Mouse (Mus musculus) myocyte (in vitro differentiated cells): ENCODE measurements around the gene Xbp1. TPM values are rescaled to one million over a fixed set of nuclear protein-coding genes. Genes with fewer than 3 reads are reported as not detected.

Source experiments
- H3K27me3 ChIP-seq: one replicate; pipeline ENCODE4 v1.6.1; 2011; ENCODE audit not compliant: control insufficient read depth, insufficient read depth, insufficient read length
- H3K36me3 ChIP-seq: one replicate; pipeline ENCODE4 v1.6.1; 2011; ENCODE audit not compliant: control insufficient read depth, insufficient read depth
- H3K4me2 ChIP-seq: one replicate; pipeline ENCODE4 v1.6.1; 2011; ENCODE audit warnings: low read depth, control low read depth
- H3K4me3 ChIP-seq: one replicate; pipeline ENCODE4 v1.5.1; 2011; ENCODE audit warnings: mild to moderate bottlenecking, control low read depth, moderate library complexity
- H3K79me2 ChIP-seq: one replicate; pipeline ENCODE4 v1.6.1; 2011; ENCODE audit not compliant: control insufficient read depth, insufficient read depth
- H3ac ChIP-seq: one replicate; pipeline ENCODE4 v1.6.1; 2011; ENCODE audit not compliant: control insufficient read depth, insufficient read length
- CEBPB ChIP-seq: IDR thresholded peaks from 2 replicates; pipeline ENCODE4 v1.6.1; 2011; ENCODE audit warnings: mild to moderate bottlenecking, moderate library complexity; ENCODE audit not compliant: poor library complexity, insufficient read depth, severe bottlenecking
- E2F4 ChIP-seq: IDR thresholded peaks from one replicate; pipeline ENCODE4 v1.6.1; 2011; ENCODE audit warnings: mild to moderate bottlenecking, control low read depth, moderate library complexity; ENCODE audit not compliant: insufficient read depth
- MAX ChIP-seq: IDR thresholded peaks from one replicate; pipeline ENCODE4 v1.6.1; 2011; ENCODE audit warnings: low read depth, mild to moderate bottlenecking, control low read depth
- MYOD1 ChIP-seq, 3 experiments: IDR thresholded peaks; one replicate each; pipeline ENCODE4 v1.6.1; 2011; ENCODE audit warnings: control low read depth in 2 of 3, low read depth in 2 of 3, mild to moderate bottlenecking in 2 of 3, moderate library complexity in 1 of 3; ENCODE audit not compliant: insufficient read length in 2 of 3, control insufficient read depth in 1 of 3
- MYOG ChIP-seq, 3 experiments: IDR thresholded peaks; one replicate each; pipeline ENCODE4 v1.6.1; 2011; ENCODE audit warnings: control low read depth in 2 of 3, low read depth in 2 of 3, mild to moderate bottlenecking in 2 of 3; ENCODE audit not compliant: insufficient read length in 2 of 3, control insufficient read depth in 1 of 3, insufficient read depth in 1 of 3
- POLR2A ChIP-seq: IDR thresholded peaks from one replicate; pipeline ENCODE4 v1.6.1; 2011; ENCODE audit warnings: low read depth, mild to moderate bottlenecking, control low read depth, moderate library complexity; ENCODE audit not compliant: insufficient read length
- POLR2AphosphoS2 ChIP-seq: IDR thresholded peaks from one replicate; pipeline ENCODE4 v1.6.1; 2011; ENCODE audit warnings: low read depth, control low read depth; ENCODE audit not compliant: insufficient read length
- REST ChIP-seq: IDR thresholded peaks from one replicate; pipeline ENCODE4 v1.6.1; 2011; ENCODE audit warnings: mild to moderate bottlenecking, control low read depth, moderate library complexity; ENCODE audit not compliant: insufficient read depth, insufficient read length
- SRF ChIP-seq: IDR thresholded peaks from one replicate; pipeline ENCODE4 v1.6.1; 2011; ENCODE audit warnings: low read depth; ENCODE audit not compliant: control insufficient read depth, insufficient read length
- TCF12 ChIP-seq: IDR thresholded peaks from one replicate; pipeline ENCODE4 v1.6.1; 2011; ENCODE audit warnings: mild to moderate bottlenecking, control low read depth; ENCODE audit not compliant: poor library complexity, insufficient read depth, severe bottlenecking
- TCF3 ChIP-seq: IDR thresholded peaks from one replicate; pipeline ENCODE4 v1.6.1; 2011; ENCODE audit warnings: low read depth, control low read depth; ENCODE audit not compliant: insufficient read length
- USF1 ChIP-seq: IDR thresholded peaks from one replicate; pipeline ENCODE4 v1.6.1; 2011; ENCODE audit warnings: low read depth, mild to moderate bottlenecking, control low read depth, moderate library complexity
- polyA plus RNA-seq: library from polyadenylated mRNA; unstranded; fragments of >200 nt; fragmentation: generic; extraction: Trizol; gene quantifications from one replicate; pipeline ENCODE4 v1.2.1, GENCODE M21; 2012; ENCODE audit warnings: missing spikeins

The Xbp1 gene
- polyA plus RNA-seq, 1 experiment = 102 TPM

- TF ChIP-seq TCF3 (no peak), MYOG (IDR thresholded peaks at IDR 0.05; ENCODE audit: control insufficient read depth in 1 of 3, insufficient read depth in 1 of 3, insufficient read length in 2 of 3, low read depth in 2 of 3) (no peak), USF1 (no peak), E2F4 (no peak), POLR2AphosphoS2 (no peak), CEBPB (no peak), REST (no peak), MAX (no peak), POLR2A (no peak), TCF12 (no peak), SRF (no peak), MYOD1 (IDR thresholded peaks at IDR 0.05; ENCODE audit: control insufficient read depth in 1 of 3, insufficient read length in 2 of 3, low read depth in 2 of 3) (no peak)
- no peak overlapping the region for H3ac ChIP-seq
- no peaks in the 10 kb centered on the region for H3K79me2 ChIP-seq
- H3K36me3 ChIP-seq = no peaks in the 10 kb centered on the region
- H3K4me2 ChIP-seq = no peak overlapping the region
- no peak overlapping the region for H3K4me3 ChIP-seq
- no peaks in the 10 kb centered on the region for H3K27me3 ChIP-seq
These were observed 26.6 kb upstream of the Xbp1 start for GRCm38 (mm10) chr11:5493869-5494268.

- TF ChIP-seq CEBPB (no peak), TCF3 (no peak), REST (no peak), TCF12 (no peak), E2F4 (no peak), USF1 (no peak), SRF (no peak), POLR2AphosphoS2 (no peak), MYOD1 (IDR thresholded peaks at IDR 0.05; ENCODE audit: control insufficient read depth in 1 of 3, insufficient read length in 2 of 3, low read depth in 2 of 3) (no peak), MYOG (IDR thresholded peaks at IDR 0.05; ENCODE audit: control insufficient read depth in 1 of 3, insufficient read depth in 1 of 3, insufficient read length in 2 of 3, low read depth in 2 of 3) (no peak), POLR2A (no peak), MAX (no peak)
- H3ac ChIP-seq = no peak overlapping the region
These were observed 25.1 kb upstream of the Xbp1 start for GRCm38 (mm10) chr11:5495286-5495832.

GRCm38 (mm10) chr11:5495906-5496305, 24.6 kb upstream of the Xbp1 start:
- Histone ChIP-seq H3K4me3 (no peak overlapping the region), H3K36me3 (no peaks in the 10 kb centered on the region), H3K27me3 (no peaks in the 10 kb centered on the region), H3K4me2 (no peak overlapping the region), H3ac (no peak overlapping the region), H3K79me2 (no peaks in the 10 kb centered on the region)
- TF ChIP-seq USF1 (no peak), POLR2AphosphoS2 (no peak), MAX (no peak), MYOG (IDR thresholded peaks at IDR 0.05; ENCODE audit: control insufficient read depth in 1 of 3, insufficient read depth in 1 of 3, insufficient read length in 2 of 3, low read depth in 2 of 3) (no peak), TCF3 (no peak), POLR2A (no peak), REST (no peak)

More at GRCm38 (mm10) chr11:5495286-5495832, 25.1 kb upstream of the Xbp1 start:
- Histone ChIP-seq H3K79me2 (no peaks in the 10 kb centered on the region), H3K4me3 (no peak overlapping the region), H3K27me3 (no peaks in the 10 kb centered on the region), H3K4me2 (no peak overlapping the region), H3K36me3 (no peaks in the 10 kb centered on the region)

- H3K79me2 ChIP-seq = no peaks in the 10 kb centered on the region
- H3ac ChIP-seq = no peak overlapping the region
- H3K36me3 ChIP-seq = no peaks in the 10 kb centered on the region
- no peaks in the 10 kb centered on the region for H3K27me3 ChIP-seq
- no peak overlapping the region for H3K4me3 ChIP-seq
- no peak for TF ChIP-seq SRF
- TF ChIP-seq MYOD1 (IDR thresholded peaks at IDR 0.05; ENCODE audit: control insufficient read depth in 1 of 3, insufficient read length in 2 of 3, low read depth in 2 of 3) = no peak
- no peak for TF ChIP-seq CEBPB
- TF ChIP-seq MYOG (IDR thresholded peaks at IDR 0.05; ENCODE audit: control insufficient read depth in 1 of 3, insufficient read depth in 1 of 3, insufficient read length in 2 of 3, low read depth in 2 of 3) = no peak
- TF ChIP-seq TCF3 = no peak
- TF ChIP-seq E2F4 = no peak
- no peak for TF ChIP-seq REST
- no peak overlapping the region for H3K4me2 ChIP-seq
These were observed 23.8 kb upstream of the Xbp1 start for GRCm38 (mm10) chr11:5496559-5497248.
